Mouse (Mus musculus): ENCODE measurements around the gene Cracr2b.

DNA sequence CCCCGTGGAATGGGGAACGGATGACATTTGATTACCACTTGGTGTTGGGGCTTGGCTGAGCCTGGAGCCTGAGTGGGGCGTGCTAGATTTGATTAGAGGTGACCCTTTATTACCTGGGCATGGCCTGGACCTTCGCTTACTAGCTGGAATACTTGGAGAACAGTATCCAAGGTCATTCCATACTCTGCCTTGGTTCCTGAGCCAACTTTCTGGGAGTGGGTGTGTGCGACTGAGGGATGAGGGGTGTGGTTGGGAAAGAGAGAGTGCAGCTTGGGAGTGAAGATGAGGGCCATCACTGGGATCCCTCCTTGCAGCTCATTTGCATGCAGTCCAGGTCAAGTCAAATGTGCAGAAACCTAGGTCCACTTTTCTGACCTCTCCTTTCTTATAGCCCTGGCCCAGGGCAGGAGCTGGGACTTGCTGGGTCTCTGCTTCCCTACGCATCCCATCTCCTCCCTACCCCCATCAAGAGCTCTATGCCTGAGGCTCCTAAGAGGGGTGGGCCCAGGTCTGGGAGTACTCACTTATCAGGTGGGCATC is 22.3 kb downstream of the Cracr2b start:
- TF ChIP-seq POLR2A (IDR thresholded peaks at IDR 0.05; ENCODE audit: insufficient read depth, low read depth, low read length) (no peak), EP300 (IDR thresholded peaks at IDR 0.05; ENCODE audit: insufficient read depth, low read depth, low read length) (no peak)
